Comparison of ENCODE assay signal across 9 mouse cellular contexts in the genomic region with DNA sequence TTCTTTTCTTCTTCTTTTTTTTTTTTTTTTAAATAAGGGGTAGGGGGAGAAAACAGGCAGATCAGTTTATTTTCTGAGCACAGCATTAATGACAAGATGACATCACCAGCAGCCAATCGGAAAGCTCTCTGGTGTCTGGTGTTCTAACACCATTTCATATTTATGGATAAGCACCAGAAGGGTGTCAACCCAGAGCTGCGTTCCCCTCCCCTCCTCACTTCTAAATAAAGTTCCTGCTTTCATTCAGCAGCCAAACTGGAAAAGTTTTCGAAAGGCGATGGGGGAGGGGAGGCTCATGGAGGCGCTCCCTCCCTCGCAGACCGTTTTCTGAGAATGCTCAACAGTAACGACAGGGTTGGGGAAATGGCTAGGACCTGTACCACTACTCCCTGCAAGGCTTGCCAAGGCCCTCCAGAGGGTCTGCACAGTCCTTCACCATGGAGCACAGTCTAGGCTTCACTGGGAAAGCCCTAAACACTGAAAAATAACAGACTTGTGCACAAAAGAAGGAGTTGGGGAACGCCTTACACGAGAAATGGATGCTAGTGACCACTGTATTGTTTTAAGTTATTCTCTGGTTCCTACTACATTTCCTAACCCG.
DNase-seq lines count a peak whose midpoint lies in the region; ATAC-seq and TF ChIP-seq lines count a peak whose summit lies in the region.
"Had no signal": no experiment of that assay in that cellular context is flagged by ENCODE, and none has a peak within 500 bp of the region (broad histone marks: within the 10 kb centered on the region; RNA-seq: fewer than 3 reads in every experiment).

No protein-coding gene starts in this region.

- DNase-seq in adrenal gland, postnatal 10 days, result peak; percentile 19
- no peak for DNase-seq in adrenal gland, adult 2 months
- peak; percentile 80 for DNase-seq in brain, embryonic 18.5 days (ENCODE audit: low read depth, low spot score)
- peak; percentile 16 for DNase-seq in gastrocnemius, postnatal 25 days
- peak; percentile 7 to 17 for DNase-seq in layer of hippocampus, adult 2 months (ENCODE audit: low spot score in 2 of 2)
- DNase-seq in ovary, adult 18-20 months (ENCODE audit: low spot score), result no peak

- H3K36me3 ChIP-seq in midbrain, embryonic 13.5 days, result no peaks in the 10 kb centered on the region
- H3K36me3 ChIP-seq: liver, embryonic 15.5 days had no signal

- no peak overlapping the region for H3K27ac ChIP-seq in layer of hippocampus, adult 2 months
- H3K27ac ChIP-seq in midbrain, embryonic 13.5 days, result peak overlapping the region; percentile 85
- H3K27ac ChIP-seq: liver, embryonic 15.5 days had no signal

- peak overlapping the region; percentile 38 for H3K4me2 ChIP-seq in midbrain, embryonic 13.5 days (replicated peaks)
- H3K4me2 ChIP-seq: liver, embryonic 15.5 days had no signal

- no peaks in the 10 kb centered on the region for H3K27me3 ChIP-seq in midbrain, embryonic 13.5 days
- H3K27me3 ChIP-seq: liver, embryonic 15.5 days had no signal

- peak overlapping the region; percentile 45 for H3K4me3 ChIP-seq in layer of hippocampus, adult 2 months
- H3K4me3 ChIP-seq in midbrain, embryonic 13.5 days (replicated peaks), result no peak overlapping the region
- H3K4me3 ChIP-seq: liver, embryonic 15.5 days had no signal

- H3K9ac ChIP-seq in midbrain, embryonic 13.5 days (replicated peaks), result 0 out of 2 replicates have a peak overlapping the region, but pooled peaks have one; percentile 34
- H3K9ac ChIP-seq: liver, embryonic 15.5 days had no signal

- 31% methylated on average over 11 of the region's 11 CpGs for whole genome bisulfite sequencing in midbrain, embryonic 13.5 days

- TF ChIP-seq CTCF in layer of hippocampus, adult 2 months (conservative IDR thresholded peaks at IDR 0.05), result no peak

- no peak for ATAC-seq in midbrain, embryonic 13.5 days
- ATAC-seq in cerebellum, adult (ENCODE audit: insufficient number of reproducible peaks, low FRiP score, low TSS enrichment), result no peak

- H3K4me1 ChIP-seq in midbrain, embryonic 13.5 days (replicated peaks), result peaks cover 68% of the 10 kb centered on the region

- H3K9me3 ChIP-seq in midbrain, embryonic 13.5 days, result no peaks in the 10 kb centered on the region
- H3K9me3 ChIP-seq: liver, embryonic 15.5 days had no signal

Comparison
In these comparisons a context has a peak if more than half of its experiments do, and no peak if none do; other contexts are left out.
1. DNase-seq: peak in adrenal gland, postnatal 10 days (single experiment), brain, embryonic 18.5 days (single experiment), gastrocnemius, postnatal 25 days (single experiment) and layer of hippocampus, adult 2 months (2 of 2); none in adrenal gland, adult 2 months (single experiment) and ovary, adult 18-20 months (single experiment).